Mouse (Mus musculus) midbrain, embryonic 16.5 days (tissue): ENCODE results near the gene Map2. TPM values are rescaled to one million over a fixed set of nuclear protein-coding genes. Genes with fewer than 3 reads are reported as not detected.

ENCODE experiments used
- ATAC-seq: fragments of 200-750 bp; cut with Nextera tagmentation; 2 replicates; pipeline ENCODE4 v1.8.0; 2017; ENCODE audit warnings: moderate TSS enrichment
- H3K27ac ChIP-seq: fragments of 300-500 bp; sonication (generic); 2 replicates; pipeline ENCODE4 v1.5.1; 2014; ENCODE audit warnings: mild to moderate bottlenecking, low read length, mixed read lengths
- H3K27me3 ChIP-seq: fragments of 300-500 bp; sonication (generic); 2 replicates; pipeline ENCODE4 v1.6.1; 2014; ENCODE audit warnings: low read depth, low read length, mixed read lengths; ENCODE audit not compliant: control insufficient read depth, insufficient read depth
- H3K36me3 ChIP-seq: fragments of 300-500 bp; sonication (generic); 2 replicates; pipeline ENCODE4 v1.6.1; 2014; ENCODE audit warnings: mild to moderate bottlenecking, low read length, moderate library complexity, mixed read lengths; ENCODE audit not compliant: control insufficient read depth, insufficient read depth
- H3K4me1 ChIP-seq: fragments of 300-500 bp; sonication (generic); 2 replicates; pipeline ENCODE4 v1.6.1; 2014; ENCODE audit warnings: mild to moderate bottlenecking, low read length, mixed read lengths; ENCODE audit not compliant: control insufficient read depth, insufficient read depth
- H3K4me2 ChIP-seq: fragments of 300-500 bp; sonication (generic); 2 replicates; pipeline ENCODE4 v1.6.1; 2014; ENCODE audit warnings: mild to moderate bottlenecking, low read length, mixed read lengths
- H3K4me3 ChIP-seq: fragments of 300-500 bp; sonication (generic); 2 replicates; pipeline ENCODE4 v1.5.1; 2014; ENCODE audit warnings: low read depth, mild to moderate bottlenecking, low read length, moderate library complexity, mixed read lengths
- H3K9ac ChIP-seq: fragments of 300-500 bp; sonication (generic); 2 replicates; pipeline ENCODE4 v1.6.1; 2014; ENCODE audit warnings: low read depth, low read length, mixed read lengths
- H3K9me3 ChIP-seq: fragments of 300-500 bp; sonication (generic); replicated peaks from 2 replicates; pipeline ENCODE4 v1.6.1; 2014; ENCODE audit warnings: mild to moderate bottlenecking, low read length, mixed read lengths; ENCODE audit not compliant: control insufficient read depth, poor library complexity, severe bottlenecking
- WGBS: fragments of 180-500 bp; shearing (Covaris S2); extraction: QIAGEN DNeasy Blood & Tissue Kit; methylation state at CpG from one replicate; pipeline ENCODE4 v1.1.7; 2014; 5-methylcytosine and 5-hydroxymethylcytosine counted together
- polyA plus RNA-seq: library from polyadenylated mRNA; unstranded; fragments of >200 nt; fragmentation: Nextera tagmentation; extraction: Ambion mirVana; gene quantifications from 2 replicates; pipeline ENCODE4 v1.2.1, GENCODE M21; 2015

Map2 gene
- polyA plus RNA-seq, 1 experiment from 2014 or later = 430 TPM

GRCm38 (mm10) chr1:66320378-66321135, 145.5 kb downstream of the Map2 start:
- peak; percentile 71 for ATAC-seq
- Histone ChIP-seq H3K4me3 (peak overlapping the region; percentile 26), H3K27me3 (no peaks in the 10 kb centered on the region), H3K27ac (peak overlapping the region; percentile 96), H3K4me2 (peak overlapping the region; percentile 60), H3K4me1 (peaks cover 25% of the 10 kb centered on the region), H3K9me3 (no peaks in the 10 kb centered on the region), H3K9ac (peak overlapping the region; percentile 39), H3K36me3 (no peaks in the 10 kb centered on the region)
- 21% methylated on average over 2 of the region's 2 CpGs for WGBS

- Histone ChIP-seq H3K27me3 (no peaks in the 10 kb centered on the region), H3K4me1 (peaks cover 26% of the 10 kb centered on the region), H3K36me3 (no peaks in the 10 kb centered on the region), H3K4me3 (peak overlapping the region; percentile 26), H3K27ac (peak overlapping the region; percentile 96), H3K9me3 (no peaks in the 10 kb centered on the region), H3K9ac (peak overlapping the region; percentile 54), H3K4me2 (peak overlapping the region; percentile 60)
- 6% methylated on average over 1 of the region's 1 CpGs for WGBS
- peak; percentile 23 for ATAC-seq
These were observed 146.0 kb downstream of the Map2 start for GRCm38 (mm10) chr1:66321136-66321502.

DNA sequence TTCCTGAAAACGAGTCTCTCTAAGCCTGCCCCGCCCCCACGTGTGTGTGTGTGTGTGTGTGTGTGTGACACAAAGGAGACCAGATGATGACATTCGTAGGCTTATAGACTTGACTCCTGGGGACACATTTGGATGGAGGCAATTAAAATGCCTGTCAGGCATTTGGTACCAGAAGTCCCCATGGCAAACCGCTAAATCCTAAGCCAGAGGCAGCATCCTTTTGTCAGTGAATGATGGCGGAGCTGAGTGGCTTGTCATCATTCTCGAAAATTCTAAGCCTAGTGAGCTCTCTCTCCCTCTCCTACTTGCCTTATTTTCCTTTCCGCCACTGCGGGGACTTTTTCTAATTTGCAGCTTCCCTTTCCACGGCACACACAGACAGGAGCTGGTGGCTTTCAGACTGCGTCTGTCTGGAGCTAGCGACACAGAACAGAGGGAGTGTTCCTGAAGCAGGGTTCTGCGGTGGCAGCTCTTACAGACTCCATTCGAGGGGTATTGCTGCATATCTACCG, 146.6 kb downstream of the Map2 start:
- peak; percentile 83 for ATAC-seq
- peaks cover 30% of the 10 kb centered on the region for H3K4me1 ChIP-seq
- H3K27me3 ChIP-seq = no peaks in the 10 kb centered on the region
- peak overlapping the region; percentile 60 for H3K4me2 ChIP-seq
- no peaks in the 10 kb centered on the region for H3K9me3 ChIP-seq
- peak overlapping the region; percentile 74 for H3K9ac ChIP-seq
- 7% methylated on average over 15 of the region's 15 CpGs for WGBS
- H3K27ac ChIP-seq = peak overlapping the region; percentile 96
- H3K4me3 ChIP-seq = peak overlapping the region; percentile 46
- H3K36me3 ChIP-seq = no peaks in the 10 kb centered on the region

DNA sequence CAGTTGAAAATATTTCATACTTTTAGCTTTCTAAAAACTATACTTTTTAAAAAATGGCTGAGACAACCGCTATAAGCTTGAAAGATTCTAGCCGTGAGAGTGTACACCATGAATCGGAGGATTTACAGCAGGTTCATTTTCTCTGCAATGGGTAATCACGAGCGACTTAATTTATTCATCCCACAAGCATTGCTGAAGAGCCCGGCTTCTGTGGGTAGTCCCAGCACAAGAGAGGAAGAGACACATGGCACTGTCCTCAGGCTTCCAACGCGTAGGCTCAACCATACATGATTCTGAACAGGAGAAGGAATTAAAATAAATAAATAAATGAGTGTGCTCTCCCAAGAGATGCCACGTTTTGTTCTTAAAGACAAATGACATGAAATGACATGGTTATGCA, 148.4 kb downstream of the Map2 start:
- Histone ChIP-seq H3K36me3 (no peaks in the 10 kb centered on the region), H3K9ac (peak overlapping the region; percentile 55), H3K4me1 (peaks cover 43% of the 10 kb centered on the region), H3K27me3 (no peaks in the 10 kb centered on the region), H3K27ac (peak overlapping the region; percentile 86), H3K9me3 (no peaks in the 10 kb centered on the region), H3K4me2 (peak overlapping the region; percentile 83), H3K4me3 (peak overlapping the region; percentile 41)
- peak; percentile 44 for ATAC-seq
- WGBS = 16% methylated on average over 9 of the region's 9 CpGs

- peak overlapping the region; percentile 62 for H3K9ac ChIP-seq
- H3K4me1 ChIP-seq = peaks cover 43% of the 10 kb centered on the region
- no peaks in the 10 kb centered on the region for H3K27me3 ChIP-seq
- H3K36me3 ChIP-seq = 0 out of 2 replicates have a peak, but pooled peaks cover 2% of the 10 kb centered on the region
- no peak for ATAC-seq
- H3K4me3 ChIP-seq = peak overlapping the region; percentile 41
- H3K9me3 ChIP-seq = no peaks in the 10 kb centered on the region
- H3K4me2 ChIP-seq = peak overlapping the region; percentile 83
- peak overlapping the region; percentile 61 for H3K27ac ChIP-seq
These were observed 149.9 kb downstream of the Map2 start for GRCm38 (mm10) chr1:66324951-66325350.

GRCm38 (mm10) chr1:66328996-66329395, 153.9 kb downstream of the Map2 start:
- H3K4me1 ChIP-seq = peaks cover 36% of the 10 kb centered on the region
- no peaks in the 10 kb centered on the region for H3K9me3 ChIP-seq
- 57% methylated on average over 6 of the region's 6 CpGs for WGBS
- H3K36me3 ChIP-seq = 0 out of 2 replicates have a peak, but pooled peaks cover 2% of the 10 kb centered on the region
- H3K9ac ChIP-seq = no peak overlapping the region
- no peak overlapping the region for H3K4me3 ChIP-seq
- H3K27me3 ChIP-seq = no peaks in the 10 kb centered on the region
- ATAC-seq = no peak
- no peak overlapping the region for H3K4me2 ChIP-seq
- H3K27ac ChIP-seq = no peak overlapping the region

DNA sequence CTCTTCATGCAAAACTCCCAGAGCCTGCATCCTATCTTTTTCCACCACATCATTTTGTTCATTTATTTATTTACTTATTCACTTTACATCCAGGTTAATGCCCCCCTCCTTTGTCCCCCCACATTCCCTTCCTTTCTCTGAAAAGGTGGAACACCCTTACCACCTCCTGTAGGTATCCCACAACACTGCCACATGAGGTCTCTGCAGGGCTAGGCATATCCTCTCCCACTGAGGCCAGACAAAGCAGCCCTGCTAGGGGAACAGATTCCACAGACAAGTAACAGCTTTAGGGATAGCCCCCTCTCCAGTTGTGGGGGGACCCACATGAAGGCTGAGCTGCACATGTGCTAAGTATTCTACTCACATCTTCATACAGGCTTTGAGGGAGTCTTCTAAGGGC, 154.5 kb downstream of the Map2 start:
- Histone ChIP-seq H3K4me2 (no peak overlapping the region), H3K27ac (no peak overlapping the region), H3K36me3 (0 out of 2 replicates have a peak, but pooled peaks cover 2% of the 10 kb centered on the region), H3K9me3 (no peaks in the 10 kb centered on the region), H3K4me1 (peaks cover 36% of the 10 kb centered on the region), H3K4me3 (no peak overlapping the region), H3K9ac (no peak overlapping the region), H3K27me3 (no peaks in the 10 kb centered on the region)
- ATAC-seq = 0 out of 2 replicates have a peak, but pooled peaks have one; percentile 16

- H3K36me3 ChIP-seq = 0 out of 2 replicates have a peak, but pooled peaks cover 3% of the 10 kb centered on the region
- H3K9me3 ChIP-seq = no peaks in the 10 kb centered on the region
- H3K27me3 ChIP-seq = no peaks in the 10 kb centered on the region
- no peak overlapping the region for H3K4me2 ChIP-seq
- 65% methylated on average over 2 of the region's 2 CpGs for WGBS
- peaks cover 36% of the 10 kb centered on the region for H3K4me1 ChIP-seq
- H3K9ac ChIP-seq = no peak overlapping the region
- ATAC-seq = no peak
- no peak overlapping the region for H3K27ac ChIP-seq
- no peak overlapping the region for H3K4me3 ChIP-seq
These were observed 160.7 kb downstream of the Map2 start for GRCm38 (mm10) chr1:66335724-66336284.

GRCm38 (mm10) chr1:66339213-66339612, 164.1 kb downstream of the Map2 start:
- H3K9me3 ChIP-seq = no peaks in the 10 kb centered on the region
- 67% methylated on average over 1 of the region's 1 CpGs for WGBS
- H3K27ac ChIP-seq = no peak overlapping the region
- no peaks in the 10 kb centered on the region for H3K27me3 ChIP-seq
- H3K4me2 ChIP-seq = no peak overlapping the region
- no peak overlapping the region for H3K4me3 ChIP-seq
- H3K36me3 ChIP-seq = 0 out of 2 replicates have a peak, but pooled peaks cover 3% of the 10 kb centered on the region
- peaks cover 34% of the 10 kb centered on the region for H3K4me1 ChIP-seq
- H3K9ac ChIP-seq = no peak overlapping the region
- no peak for ATAC-seq
